Mouse (Mus musculus): ENCODE measurements around the gene Trim67.

DNA sequence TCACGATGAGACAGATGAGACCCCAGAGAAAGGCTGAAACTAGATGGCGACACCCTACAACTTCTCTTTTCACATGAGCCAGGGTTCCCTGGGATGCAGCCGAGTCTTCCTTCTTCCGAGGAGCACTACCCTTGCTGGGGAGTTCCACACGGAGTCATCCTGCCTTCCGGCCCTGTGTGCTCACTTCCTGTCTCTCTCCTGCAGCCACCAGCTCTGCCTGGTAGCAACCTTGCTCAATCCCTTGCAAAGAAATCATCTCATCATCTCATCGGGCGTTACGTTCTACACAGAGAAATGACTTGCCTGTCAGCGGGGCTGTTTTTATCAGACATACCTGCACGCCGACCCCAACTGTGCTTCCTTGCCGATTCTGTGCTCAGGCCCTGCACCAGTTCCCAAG lies 37.2 kb downstream of the Trim67 start:
- TF ChIP-seq CTCF (IDR thresholded peaks at IDR 0.05; ENCODE audit: low read depth) (no peak), EP300 (optimal IDR thresholded peaks at IDR 0.05) (no peak)
